Mouse (Mus musculus) liver, embryonic 14.5 days (tissue): ENCODE data around the gene Capn2. TPM values are rescaled to one million over a fixed set of nuclear protein-coding genes. Genes with fewer than 3 reads are reported as not detected.

Experiments
- ATAC-seq: fragments of 200-750 bp; cut with Nextera tagmentation; 2 replicates; pipeline ENCODE4 v1.8.0; 2017; ENCODE audit warnings: moderate number of reproducible peaks, mild to moderate bottlenecking, moderate library complexity; ENCODE audit not compliant: insufficient read depth
- DNase-seq, 3 experiments: peaks; one replicate each; pipeline ENCODE4 v3.0.0-alpha.2; 2012 to 2013; ENCODE audit warnings: low read depth in 3 of 3, low spot score in 3 of 3
- H3K27ac ChIP-seq: fragments of 300-500 bp; sonication (generic); 2 replicates; pipeline ENCODE4 v1.5.1; 2014; ENCODE audit warnings: moderate library complexity, mild to moderate bottlenecking, control low read depth, inconsistent platforms
- H3K27me3 ChIP-seq: fragments of 300-500 bp; sonication (generic); 2 replicates; pipeline ENCODE4 v1.6.1; 2014; ENCODE audit warnings: mild to moderate bottlenecking, low read length, moderate library complexity; ENCODE audit not compliant: control insufficient read depth, insufficient read depth
- H3K36me3 ChIP-seq: fragments of 300-500 bp; sonication (generic); replicated peaks from 2 replicates; pipeline ENCODE4 v1.6.1; 2014; ENCODE audit warnings: low read depth; ENCODE audit not compliant: control insufficient read depth, insufficient read depth
- H3K4me1 ChIP-seq, 2 experiments: fragments of 200-500 bp in 1 of 2; fragments of 300-500 bp in 1 of 2; sonication (generic) in 1 of 2; replicated peaks; 2 replicates each; pipeline ENCODE4 v1.6.1; 2012 to 2014; ENCODE audit warnings: antibody characterized with exemption in 1 of 2, inconsistent platforms in 1 of 2, low read length in 1 of 2; ENCODE audit not compliant: control insufficient read depth in 2 of 2, insufficient read depth in 2 of 2
- H3K4me2 ChIP-seq: fragments of 300-500 bp; sonication (generic); 2 replicates; pipeline ENCODE4 v1.6.1; 2014; ENCODE audit warnings: low read depth, mild to moderate bottlenecking, control low read depth, moderate library complexity
- H3K4me3 ChIP-seq, 2 experiments: fragments of 200-500 bp in 1 of 2; fragments of 300-500 bp in 1 of 2; sonication (generic) in 1 of 2; 2 replicates each; pipeline ENCODE4 v1.5.1; 2012 to 2014; ENCODE audit warnings: low read depth in 2 of 2, low read length in 2 of 2, mild to moderate bottlenecking in 2 of 2, control low read depth in 1 of 2, inconsistent platforms in 1 of 2, moderate library complexity in 1 of 2; ENCODE audit not compliant: insufficient read depth in 1 of 2
- H3K9ac ChIP-seq: fragments of 300-500 bp; sonication (generic); replicated peaks from 2 replicates; pipeline ENCODE4 v1.6.1; 2014; ENCODE audit warnings: mild to moderate bottlenecking, control low read depth, moderate library complexity
- H3K9me3 ChIP-seq: fragments of 300-500 bp; sonication (generic); 2 replicates; pipeline ENCODE4 v1.6.1; 2016; ENCODE audit warnings: low read length, mixed read lengths; ENCODE audit not compliant: control insufficient read depth
- CTCF ChIP-seq: IDR thresholded peaks from 2 replicates; pipeline ENCODE4 v1.5.1; 2016; ENCODE audit warnings: antibody characterized with exemption, low read depth, control low read depth
- EP300 ChIP-seq: IDR thresholded peaks from 2 replicates; pipeline ENCODE4 v1.6.1; 2016; ENCODE audit warnings: antibody characterized with exemption, low read depth
- WGBS: fragments of 180-500 bp; shearing (Covaris S2); extraction: QIAGEN DNeasy Blood & Tissue Kit; methylation state at CpG from one replicate; pipeline ENCODE4 v1.1.7; 2014; ENCODE audit not compliant: insufficient replicate concordance; 5-methylcytosine and 5-hydroxymethylcytosine counted together
- polyA plus RNA-seq, 2 experiments: library from polyadenylated mRNA; depleted of rRNA in 1 of 2; stranded (reverse) in 1 of 2; unstranded in 1 of 2; fragments of >200 nt; fragmentation: Nextera tagmentation in 1 of 2; extraction: Ambion mirVana in 1 of 2; gene quantifications; 2 replicates each; pipeline versions ENCODE4 v1.2.1 to v1.2.3; 2012 to 2014

Gene Capn2
- polyA plus RNA-seq, 2 experiments: 9.8 to 13.6 TPM

DNA sequence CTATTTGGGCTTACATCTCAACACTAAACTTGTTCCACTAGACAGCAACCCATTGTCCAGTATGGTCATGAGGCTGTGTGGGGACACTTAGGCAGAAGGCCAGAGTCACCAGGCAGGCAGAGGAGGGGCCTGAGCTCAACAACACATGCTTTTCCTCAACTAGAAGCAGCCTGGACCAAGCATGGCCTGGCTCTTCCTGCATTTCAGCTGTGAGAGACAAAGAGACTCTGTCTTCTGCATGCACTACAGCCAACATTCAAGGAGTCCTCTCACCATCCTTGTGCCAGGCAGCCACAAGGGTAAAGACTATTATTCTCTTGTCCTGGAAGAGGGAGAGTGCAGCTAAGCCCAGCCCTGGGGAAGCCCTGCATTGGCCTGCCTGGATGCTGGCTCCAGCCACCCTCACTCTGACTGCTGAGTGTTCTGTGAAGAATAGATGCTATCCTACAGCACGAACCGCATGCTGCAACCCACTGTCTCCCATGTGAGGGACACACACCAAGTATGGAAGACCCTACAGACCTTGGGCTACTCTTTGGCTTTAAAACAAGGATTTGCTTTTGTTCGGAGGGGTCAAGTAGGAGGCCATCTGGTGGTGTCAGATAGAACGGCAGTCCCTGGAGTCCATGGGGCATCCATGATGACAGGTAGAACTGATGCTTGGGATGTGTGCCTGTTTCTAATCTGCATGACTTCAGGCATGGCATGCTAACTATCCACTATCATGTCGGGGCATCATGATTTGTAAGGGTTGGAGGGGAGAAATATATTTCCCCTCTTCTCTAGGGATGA lies 42.2 kb downstream of the Capn2 start:
- Histone ChIP-seq H3K4me3 (no peak overlapping the region), H3K27me3 (no peaks in the 10 kb centered on the region), H3K4me1 (peaks cover 0 to 6% of the 10 kb centered on the region in 2 experiments; a peak in 1 of 4 replicates), H3K27ac (no peak overlapping the region), H3K9me3 (no peaks in the 10 kb centered on the region), H3K9ac (no peak overlapping the region), H3K4me2 (no peak overlapping the region), H3K36me3 (no peaks in the 10 kb centered on the region)
- no peak for DNase-seq
- no peak for ATAC-seq
- no peak for TF ChIP-seq EP300
- TF ChIP-seq CTCF: peak; percentile 39
- WGBS: 66% methylated on average over 5 of the region's 5 CpGs

GRCm38 (mm10) chr1:182465978-182466377 lies 51.4 kb downstream of the Capn2 start:
- no peak for TF ChIP-seq EP300
- TF ChIP-seq CTCF: peak; percentile 19

DNA sequence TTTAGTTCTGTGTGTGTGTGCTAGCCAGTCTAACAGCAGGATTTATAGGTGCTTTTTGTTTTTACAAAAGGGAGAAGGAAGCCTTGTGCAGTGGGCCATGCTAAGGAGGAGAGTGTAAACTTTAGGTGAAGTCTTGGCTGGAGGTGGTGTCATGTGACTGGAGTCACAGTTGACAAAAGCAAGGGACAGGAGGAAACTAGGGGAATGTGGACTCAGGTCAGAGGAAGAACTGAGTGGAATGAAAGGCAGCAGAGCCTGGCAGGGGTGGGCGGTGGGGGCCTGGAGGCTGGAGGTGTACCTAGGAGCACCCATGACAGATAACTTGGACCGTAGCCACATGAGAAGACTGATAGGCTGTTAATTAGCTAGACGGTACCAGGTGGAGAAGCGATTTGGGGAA lies 52.1 kb downstream of the Capn2 start:
- WGBS: 62% methylated on average over 4 of the region's 4 CpGs
- H3K36me3 ChIP-seq: no peaks in the 10 kb centered on the region
- DNase-seq: no peak
- no peak overlapping the region for H3K27ac ChIP-seq
- no peaks in the 10 kb centered on the region for H3K27me3 ChIP-seq
- ATAC-seq: no peak
- no peak for TF ChIP-seq CTCF
- no peak for TF ChIP-seq EP300
- no peak overlapping the region for H3K4me3 ChIP-seq
- H3K9me3 ChIP-seq: no peaks in the 10 kb centered on the region
- H3K9ac ChIP-seq: no peak overlapping the region
- peaks cover 0 to 7% of the 10 kb centered on the region in 2 experiments; a peak in 1 of 4 replicates for H3K4me1 ChIP-seq
- H3K4me2 ChIP-seq: no peak overlapping the region

More at GRCm38 (mm10) chr1:182465978-182466377, 51.4 kb downstream of the Capn2 start:
- H3K4me3 ChIP-seq: no peak overlapping the region
- no peaks in the 10 kb centered on the region for H3K9me3 ChIP-seq
- peaks cover 0 to 6% of the 10 kb centered on the region in 2 experiments; a peak in 1 of 4 replicates for H3K4me1 ChIP-seq
- no peak overlapping the region for H3K27ac ChIP-seq
- H3K27me3 ChIP-seq: no peaks in the 10 kb centered on the region
- H3K4me2 ChIP-seq: no peak overlapping the region
- no peaks in the 10 kb centered on the region for H3K36me3 ChIP-seq
- no peak for ATAC-seq
- WGBS: 70% methylated on average over 4 of the region's 4 CpGs
- DNase-seq: no peak
- no peak overlapping the region for H3K9ac ChIP-seq

GRCm38 (mm10) chr1:182461813-182462212 lies 55.6 kb downstream of the Capn2 start:
- DNase-seq: no peak
- no peak overlapping the region for H3K4me2 ChIP-seq
- no peak overlapping the region for H3K27ac ChIP-seq
- no peaks in the 10 kb centered on the region for H3K27me3 ChIP-seq
- no peak overlapping the region for H3K4me3 ChIP-seq
- no peaks in the 10 kb centered on the region for H3K36me3 ChIP-seq
- TF ChIP-seq EP300 (no peak), CTCF (no peak)
- WGBS: 81% methylated on average over 10 of the region's 10 CpGs
- H3K9ac ChIP-seq: no peak overlapping the region
- no peaks in the 10 kb centered on the region for H3K9me3 ChIP-seq
- no peak for ATAC-seq
- peaks cover 0 to 11% of the 10 kb centered on the region in 2 experiments; a peak in 1 of 4 replicates for H3K4me1 ChIP-seq

DNA sequence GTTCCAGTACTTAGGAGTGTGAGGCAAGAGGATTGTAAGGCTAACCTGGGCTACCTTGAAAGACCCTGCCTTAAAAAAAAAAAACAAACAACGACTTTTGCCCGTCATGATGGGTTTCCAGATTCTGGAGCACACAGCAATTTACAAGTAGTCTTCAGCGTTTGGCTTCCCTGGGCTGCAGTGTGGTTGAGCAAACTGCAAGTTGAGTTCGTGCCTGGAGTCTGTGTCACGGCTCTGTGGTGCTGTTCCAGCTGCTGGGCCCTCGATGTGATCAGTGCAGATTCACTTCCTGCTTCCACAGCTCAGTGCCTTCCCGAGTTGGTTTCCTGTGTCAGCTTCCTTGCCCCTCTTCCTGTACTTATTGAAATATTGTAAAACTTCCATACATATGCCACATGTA lies 56.1 kb downstream of the Capn2 start:
- WGBS: 24% methylated on average over 7 of the region's 7 CpGs
- ATAC-seq (no peak), DNase-seq (no peak)

More for the DNA sequence above, 56.1 kb downstream of the Capn2 start:
- Histone ChIP-seq H3K27me3 (no peaks in the 10 kb centered on the region), H3K9ac (no peak overlapping the region), H3K36me3 (no peaks in the 10 kb centered on the region), H3K27ac (no peak overlapping the region; the same call in 1 of the 2 replicates), H3K4me3 (no peak overlapping the region), H3K4me2 (no peak overlapping the region), H3K9me3 (no peaks in the 10 kb centered on the region), H3K4me1 (peaks cover 0 to 11% of the 10 kb centered on the region in 2 experiments; a peak in 1 of 4 replicates)
- TF ChIP-seq EP300 (no peak), CTCF (no peak)
